Mouse (Mus musculus) heart, embryonic 16.5 days (tissue): ENCODE results near the gene Nkx2-3. TPM values are rescaled to one million over a fixed set of nuclear protein-coding genes. Genes with fewer than 3 reads are reported as not detected.

Experiments used
- ATAC-seq: fragments of 200-750 bp; cut with Nextera tagmentation; replicated peaks from 2 replicates; pipeline ENCODE4 v1.8.0; 2017; ENCODE audit warnings: moderate number of reproducible peaks; ENCODE audit not compliant: insufficient read depth, low FRiP score; ENCODE audit errors: extremely low read depth
- H3K27ac ChIP-seq: fragments of 300-500 bp; sonication (generic); 2 replicates; pipeline ENCODE4 v1.5.1; 2014; ENCODE audit warnings: mild to moderate bottlenecking, low read length, control low read depth, moderate library complexity
- H3K27me3 ChIP-seq: fragments of 300-500 bp; sonication (generic); 2 replicates; pipeline ENCODE4 v1.6.1; 2014; ENCODE audit warnings: low read length, mixed read lengths; ENCODE audit not compliant: control insufficient read depth, insufficient read depth
- H3K36me3 ChIP-seq: fragments of 300-500 bp; sonication (generic); 2 replicates; pipeline ENCODE4 v1.6.1; 2014; ENCODE audit not compliant: control insufficient read depth, insufficient read depth
- H3K4me1 ChIP-seq: fragments of 300-500 bp; sonication (generic); 2 replicates; pipeline ENCODE4 v1.6.1; 2014; ENCODE audit warnings: low read length, mixed read lengths; ENCODE audit not compliant: control insufficient read depth, insufficient read depth
- H3K4me2 ChIP-seq: fragments of 300-500 bp; sonication (generic); 2 replicates; pipeline ENCODE4 v1.6.1; 2014; ENCODE audit warnings: low read depth, mild to moderate bottlenecking, control low read depth, low read length
- H3K4me3 ChIP-seq: fragments of 300-500 bp; sonication (generic); 2 replicates; pipeline ENCODE4 v1.5.1; 2014; ENCODE audit warnings: mild to moderate bottlenecking, control low read depth, low read length
- H3K9ac ChIP-seq: fragments of 300-500 bp; sonication (generic); 2 replicates; pipeline ENCODE4 v1.6.1; 2014; ENCODE audit warnings: low read length, control low read depth
- H3K9me3 ChIP-seq: fragments of 300-500 bp; sonication (generic); replicated peaks from 2 replicates; pipeline ENCODE4 v1.6.1; 2016; ENCODE audit warnings: low read length; ENCODE audit not compliant: control insufficient read depth
- WGBS: fragments of 180-500 bp; shearing (Covaris S2); extraction: QIAGEN DNeasy Blood & Tissue Kit; methylation state at CpG from one replicate; pipeline ENCODE4 v1.1.7; 2014; 5-methylcytosine and 5-hydroxymethylcytosine counted together
- polyA plus RNA-seq: library from polyadenylated mRNA; unstranded; fragments of >200 nt; fragmentation: Nextera tagmentation; extraction: Ambion mirVana; gene quantifications from 2 replicates; pipeline ENCODE4 v1.2.1, GENCODE M21; 2015

Nkx2-3 gene
- polyA plus RNA-seq, 1 experiment from 2014 or later: not detected

- H3K4me3 ChIP-seq: no peak overlapping the region
- H3K9ac ChIP-seq: no peak overlapping the region
- no peak for ATAC-seq
- H3K27me3 ChIP-seq: peaks cover 79% of the 10 kb centered on the region
- peaks cover 7% of the 10 kb centered on the region; the same call in 1 of the 2 replicates for H3K4me1 ChIP-seq
- H3K9me3 ChIP-seq: no peaks in the 10 kb centered on the region
- H3K36me3 ChIP-seq: no peaks in the 10 kb centered on the region
- 4% methylated on average over 25 of the region's 25 CpGs for WGBS
- H3K4me2 ChIP-seq: no peak overlapping the region
- no peak overlapping the region for H3K27ac ChIP-seq
These were observed 2.4 kb upstream of the Nkx2-3 start for GRCm38 (mm10) chr19:43609458-43610330.

GRCm38 (mm10) chr19:43610341-43610848, 1.7 kb upstream of the Nkx2-3 start:
- Histone ChIP-seq H3K4me2 (no peak overlapping the region), H3K27me3 (peaks cover 78% of the 10 kb centered on the region), H3K4me1 (peaks cover 13% of the 10 kb centered on the region), H3K4me3 (no peak overlapping the region), H3K9ac (no peak overlapping the region), H3K9me3 (no peaks in the 10 kb centered on the region), H3K27ac (no peak overlapping the region), H3K36me3 (no peaks in the 10 kb centered on the region)
- ATAC-seq: no peak
- 1% methylated on average over 32 of the region's 32 CpGs for WGBS

- H3K27ac ChIP-seq: no peak overlapping the region
- H3K4me3 ChIP-seq: no peak overlapping the region
These were observed 1.0 kb upstream of the Nkx2-3 start for GRCm38 (mm10) chr19:43611110-43611509.

GRCm38 (mm10) chr19:43611561-43611960, 564 bp upstream of the Nkx2-3 start:
- Histone ChIP-seq H3K9me3 (no peaks in the 10 kb centered on the region), H3K27me3 (peaks cover 70% of the 10 kb centered on the region), H3K4me3 (no peak overlapping the region), H3K9ac (no peak overlapping the region), H3K4me2 (no peak overlapping the region), H3K4me1 (peaks cover 17% of the 10 kb centered on the region), H3K36me3 (no peaks in the 10 kb centered on the region), H3K27ac (no peak overlapping the region)
- 20% methylated on average over 12 of the region's 12 CpGs for WGBS
- ATAC-seq: no peak

More at GRCm38 (mm10) chr19:43611110-43611509, 1.0 kb upstream of the Nkx2-3 start:
- Histone ChIP-seq H3K4me2 (no peak overlapping the region), H3K4me1 (peaks cover 14% of the 10 kb centered on the region), H3K36me3 (no peaks in the 10 kb centered on the region), H3K9ac (no peak overlapping the region), H3K9me3 (no peaks in the 10 kb centered on the region), H3K27me3 (peaks cover 70% of the 10 kb centered on the region)
- ATAC-seq: no peak
- 30% methylated on average over 8 of the region's 8 CpGs for WGBS

- H3K4me1 ChIP-seq: peaks cover 17% of the 10 kb centered on the region
- no peaks in the 10 kb centered on the region for H3K36me3 ChIP-seq
- H3K27me3 ChIP-seq: peaks cover 70% of the 10 kb centered on the region
- no peak overlapping the region for H3K9ac ChIP-seq
- H3K27ac ChIP-seq: no peak overlapping the region
- no peak overlapping the region for H3K4me2 ChIP-seq
- 1% methylated on average over 23 of the region's 23 CpGs for WGBS
- 0 out of 2 replicates have a peak overlapping the region, but pooled peaks have one; percentile 10 for H3K4me3 ChIP-seq
- no peak for ATAC-seq
- no peaks in the 10 kb centered on the region for H3K9me3 ChIP-seq
These were observed 411 bp downstream of the Nkx2-3 start for GRCm38 (mm10) chr19:43612501-43612971.

GRCm38 (mm10) chr19:43613293-43614130, 1.4 kb downstream of the Nkx2-3 start:
- H3K9ac ChIP-seq: no peak overlapping the region
- H3K4me2 ChIP-seq: no peak overlapping the region
- no peak for ATAC-seq
- no peak overlapping the region for H3K4me3 ChIP-seq
- 5% methylated on average over 26 of the region's 26 CpGs for WGBS
- H3K27ac ChIP-seq: no peak overlapping the region
- H3K27me3 ChIP-seq: peaks cover 76% of the 10 kb centered on the region
- H3K4me1 ChIP-seq: peaks cover 17% of the 10 kb centered on the region
- no peaks in the 10 kb centered on the region for H3K36me3 ChIP-seq
- no peaks in the 10 kb centered on the region for H3K9me3 ChIP-seq

- Histone ChIP-seq H3K9ac (no peak overlapping the region), H3K9me3 (no peaks in the 10 kb centered on the region), H3K27me3 (peaks cover 80% of the 10 kb centered on the region), H3K4me1 (peaks cover 17% of the 10 kb centered on the region), H3K27ac (no peak overlapping the region), H3K4me3 (peak overlapping the region; percentile 41), H3K4me2 (peak overlapping the region; percentile 55), H3K36me3 (no peaks in the 10 kb centered on the region)
- WGBS: under 1% methylated on average over 92 of the region's 92 CpGs
- ATAC-seq: no peak
These were observed 2.4 kb downstream of the Nkx2-3 start for GRCm38 (mm10) chr19:43614341-43615073.

- Histone ChIP-seq H3K27ac (no peak overlapping the region), H3K9ac (no peak overlapping the region), H3K36me3 (no peaks in the 10 kb centered on the region), H3K4me2 (peak overlapping the region; percentile 55), H3K27me3 (peaks cover 80% of the 10 kb centered on the region), H3K4me3 (peak overlapping the region; percentile 41), H3K9me3 (no peaks in the 10 kb centered on the region), H3K4me1 (peaks cover 17% of the 10 kb centered on the region)
- WGBS: under 1% methylated on average over 20 of the region's 20 CpGs
- ATAC-seq: no peak
These were observed 2.9 kb downstream of the Nkx2-3 start for GRCm38 (mm10) chr19:43615074-43615445.
